Mouse (Mus musculus): ENCODE results near the gene Tmem161b. TPM values are rescaled to one million over a fixed set of nuclear protein-coding genes. Genes with fewer than 3 reads are reported as not detected.
"Not testable (repeated sequence)": the region's sequence is repeated elsewhere in the genome, so short reads cannot be mapped to it uniquely, and the experiment has no call there.

The Tmem161b gene
- polyA plus RNA-seq, 1 experiment from 2014 or later, result 22.9 TPM

DNA sequence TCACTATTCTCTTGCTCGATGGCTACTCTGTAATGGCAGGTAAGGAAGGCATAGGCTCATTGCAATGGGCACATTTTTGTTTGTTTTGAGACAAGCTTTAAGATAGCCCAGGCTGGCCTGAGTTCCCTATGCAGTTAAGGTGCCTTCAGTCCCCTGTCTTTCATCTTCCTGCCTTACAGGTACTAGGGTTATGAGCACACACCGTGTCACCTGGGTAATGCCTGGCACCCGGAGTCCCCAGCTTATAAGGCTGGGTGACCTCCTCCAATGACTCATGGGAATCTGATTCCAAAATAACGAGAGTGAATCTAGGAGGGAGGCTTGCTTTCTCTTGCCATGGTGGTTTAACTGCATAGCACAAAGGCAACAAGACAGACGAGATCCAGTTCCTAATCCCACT lies 29.2 kb downstream of the Tmem161b start:
- Histone ChIP-seq H3K4me3 (ENCODE audit: low read length) (no peak overlapping the region), H3K4me2 (ENCODE audit: low read length) (no peak overlapping the region), H3K9me3 (ENCODE audit: control insufficient read depth, low read length) (no peaks in the 10 kb centered on the region), H3K9ac (ENCODE audit: low read depth, low read length) (no peak overlapping the region), H3K4me1 (ENCODE audit: control insufficient read depth, insufficient read depth, low read depth, low read length) (no peaks in the 10 kb centered on the region), H3K27ac (ENCODE audit: low read depth, low read length) (no peak overlapping the region), H3K36me3 (ENCODE audit: control insufficient read depth, insufficient read depth, low read length) (no peaks in the 10 kb centered on the region), H3K27me3 (replicated peaks; ENCODE audit: control insufficient read depth, insufficient read depth, low read length) (no peaks in the 10 kb centered on the region)
- WGBS, result 77% methylated on average over 5 of the region's 5 CpGs
- ATAC-seq, result no peak

DNA sequence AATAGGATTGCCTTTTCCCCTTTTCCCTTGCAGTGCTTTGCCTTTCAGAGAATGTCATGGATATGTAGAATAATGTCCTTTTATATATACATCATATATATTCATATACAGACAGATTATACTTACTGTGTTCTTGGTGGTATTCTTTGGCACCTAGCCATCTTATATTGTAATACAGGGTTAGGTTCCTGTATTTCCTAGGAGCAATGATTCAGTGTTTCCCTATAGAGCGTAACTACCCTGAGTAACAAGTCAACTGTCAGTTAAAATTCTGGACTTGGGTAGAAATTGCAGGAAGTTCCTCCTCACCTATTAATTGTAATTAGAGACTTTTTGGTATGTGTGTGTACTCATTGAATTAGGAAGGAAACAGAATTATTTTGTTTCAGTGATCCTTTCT lies 33.0 kb downstream of the Tmem161b start:
- H3K4me1 ChIP-seq (ENCODE audit: control insufficient read depth, insufficient read depth, low read depth, low read length), result no peaks in the 10 kb centered on the region
- no peak overlapping the region for H3K27ac ChIP-seq (ENCODE audit: low read depth, low read length)
- no peak overlapping the region for H3K4me2 ChIP-seq (ENCODE audit: low read length)
- WGBS, result 95% methylated on average over 1 of the region's 1 CpGs
- no peak for ATAC-seq
- H3K36me3 ChIP-seq (ENCODE audit: control insufficient read depth, insufficient read depth, low read length), result peaks cover 4% of the 10 kb centered on the region; the same call in 1 of the 2 replicates
- no peak overlapping the region for H3K9ac ChIP-seq (ENCODE audit: low read depth, low read length)
- no peaks in the 10 kb centered on the region for H3K9me3 ChIP-seq (ENCODE audit: control insufficient read depth, low read length)
- no peak overlapping the region for H3K4me3 ChIP-seq (ENCODE audit: low read length)
- no peaks in the 10 kb centered on the region for H3K27me3 ChIP-seq (replicated peaks; ENCODE audit: control insufficient read depth, insufficient read depth, low read length)

DNA sequence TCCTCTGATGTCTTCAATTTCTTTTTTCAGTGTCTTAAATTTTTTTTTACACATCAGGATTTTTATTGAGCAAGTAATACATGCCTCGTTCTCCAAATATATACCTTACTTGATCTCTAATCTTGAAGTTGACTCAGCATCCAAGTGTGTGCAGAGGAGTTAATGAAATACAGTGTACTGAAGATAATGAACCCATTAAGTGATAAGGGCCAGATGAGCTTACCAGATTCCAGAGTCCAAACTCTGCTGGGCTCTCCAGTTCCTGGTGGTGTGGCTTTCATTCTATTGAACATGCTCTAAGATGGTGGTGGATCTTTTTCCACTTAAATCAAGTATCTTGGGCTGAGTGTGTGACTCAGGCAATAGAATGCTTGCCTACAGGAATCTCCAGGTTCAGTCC lies 42.3 kb downstream of the Tmem161b start:
- H3K9ac ChIP-seq (ENCODE audit: low read depth, low read length); H3K27me3 ChIP-seq (replicated peaks; ENCODE audit: control insufficient read depth, insufficient read depth, low read length); H3K9me3 ChIP-seq (ENCODE audit: control insufficient read depth, low read length); ATAC-seq; H3K27ac ChIP-seq (ENCODE audit: low read depth, low read length); H3K4me2 ChIP-seq (ENCODE audit: low read length); H3K4me3 ChIP-seq (ENCODE audit: low read length); H3K4me1 ChIP-seq (ENCODE audit: control insufficient read depth, insufficient read depth, low read depth, low read length): not testable (repeated sequence)
- 100% methylated on average over 1 of the region's 1 CpGs for WGBS
- H3K36me3 ChIP-seq (ENCODE audit: control insufficient read depth, insufficient read depth, low read length), result peaks cover 12% of the 10 kb centered on the region

DNA sequence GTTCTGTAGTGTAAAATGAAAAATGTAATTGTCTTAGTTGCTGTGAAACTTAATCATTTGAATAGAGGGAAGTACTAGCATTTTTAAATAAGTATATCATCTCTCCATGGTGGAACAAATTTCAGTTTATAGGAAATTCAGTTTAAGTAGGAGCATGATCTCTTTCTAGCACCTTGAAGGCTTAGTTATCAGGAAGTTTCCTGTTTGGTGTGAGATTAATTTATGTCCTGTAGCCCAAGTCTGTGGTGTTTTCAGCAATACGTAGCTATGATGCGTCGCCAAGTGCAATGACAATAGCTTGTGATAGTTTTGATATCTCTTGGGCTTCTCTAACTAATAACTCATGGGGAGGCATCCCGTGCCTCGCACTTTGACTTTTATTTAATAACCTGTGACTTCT lies 54.1 kb downstream of the Tmem161b start:
- H3K27ac ChIP-seq (ENCODE audit: low read depth, low read length), result no peak overlapping the region
- 96% methylated on average over 5 of the region's 5 CpGs for WGBS
- H3K4me1 ChIP-seq (ENCODE audit: control insufficient read depth, insufficient read depth, low read depth, low read length), result no peaks in the 10 kb centered on the region
- no peaks in the 10 kb centered on the region; the same call in 1 of the 2 replicates for H3K36me3 ChIP-seq (ENCODE audit: control insufficient read depth, insufficient read depth, low read length)
- no peaks in the 10 kb centered on the region for H3K27me3 ChIP-seq (replicated peaks; ENCODE audit: control insufficient read depth, insufficient read depth, low read length)
- H3K9ac ChIP-seq (ENCODE audit: low read depth, low read length), result no peak overlapping the region
- no peak overlapping the region for H3K4me2 ChIP-seq (ENCODE audit: low read length)
- no peak for ATAC-seq
- no peak overlapping the region for H3K4me3 ChIP-seq (ENCODE audit: low read length)
- H3K9me3 ChIP-seq (ENCODE audit: control insufficient read depth, low read length), result no peaks in the 10 kb centered on the region

DNA sequence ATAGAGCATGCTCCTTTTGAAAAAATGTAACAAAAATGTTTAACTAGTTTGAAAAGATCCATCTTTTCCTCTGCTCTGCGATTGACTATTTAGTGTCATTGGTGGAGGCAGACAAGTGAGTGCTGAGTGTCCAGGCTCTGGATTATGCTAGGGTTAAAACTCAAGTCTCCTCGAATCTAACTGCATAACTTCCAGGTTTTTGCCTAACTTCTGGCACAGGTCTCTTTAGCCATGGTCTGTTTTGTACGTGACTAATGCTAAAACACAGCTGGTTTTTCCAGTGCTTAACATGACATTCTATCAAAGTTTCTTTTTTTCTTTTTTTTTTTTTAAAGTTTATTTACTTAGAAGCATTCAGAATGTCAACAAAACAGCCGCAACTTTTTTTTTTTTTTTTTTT lies 58.3 kb downstream of the Tmem161b start:
- no peak for ATAC-seq
- Histone ChIP-seq H3K4me2 (ENCODE audit: low read length) (no peak overlapping the region), H3K27me3 (replicated peaks; ENCODE audit: control insufficient read depth, insufficient read depth, low read length) (no peaks in the 10 kb centered on the region), H3K27ac (ENCODE audit: low read depth, low read length) (no peak overlapping the region), H3K36me3 (ENCODE audit: control insufficient read depth, insufficient read depth, low read length) (no peaks in the 10 kb centered on the region), H3K4me1 (ENCODE audit: control insufficient read depth, insufficient read depth, low read depth, low read length) (no peaks in the 10 kb centered on the region; the same call in 1 of the 2 replicates), H3K9me3 (ENCODE audit: control insufficient read depth, low read length) (no peaks in the 10 kb centered on the region), H3K4me3 (ENCODE audit: low read length) (no peak overlapping the region), H3K9ac (ENCODE audit: low read depth, low read length) (no peak overlapping the region)
- 93% methylated on average over 4 of the region's 4 CpGs for WGBS

DNA sequence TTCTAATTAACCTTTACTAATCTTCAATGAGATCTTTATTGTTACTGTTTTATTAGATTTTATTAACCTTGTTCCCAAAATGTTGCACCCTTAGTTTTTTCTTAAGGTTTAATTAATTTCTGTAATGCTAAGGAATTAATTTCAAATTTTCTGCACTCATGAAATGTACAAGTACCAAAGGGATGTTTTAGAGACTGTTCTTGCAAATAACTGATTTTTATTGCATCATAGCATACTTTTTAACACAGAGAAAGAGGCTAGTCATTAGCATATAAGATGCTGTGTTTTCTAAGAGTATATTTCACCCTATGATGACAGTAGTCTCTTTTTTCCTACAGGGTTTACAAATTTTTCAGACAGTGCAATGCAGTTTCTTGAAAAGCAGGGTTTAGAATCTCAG lies 60.9 kb downstream of the Tmem161b start:
- no peak overlapping the region for H3K27ac ChIP-seq (ENCODE audit: low read depth, low read length)
- ATAC-seq, result no peak
- H3K27me3 ChIP-seq (replicated peaks; ENCODE audit: control insufficient read depth, insufficient read depth, low read length), result no peaks in the 10 kb centered on the region
- H3K4me2 ChIP-seq (ENCODE audit: low read length), result no peak overlapping the region
- H3K36me3 ChIP-seq (ENCODE audit: control insufficient read depth, insufficient read depth, low read length), result 0 out of 2 replicates have a peak, but pooled peaks cover 2% of the 10 kb centered on the region
- no peak overlapping the region for H3K9ac ChIP-seq (ENCODE audit: low read depth, low read length)
- no peaks in the 10 kb centered on the region; the same call in 1 of the 2 replicates for H3K4me1 ChIP-seq (ENCODE audit: control insufficient read depth, insufficient read depth, low read depth, low read length)
- no peaks in the 10 kb centered on the region for H3K9me3 ChIP-seq (ENCODE audit: control insufficient read depth, low read length)
- no peak overlapping the region for H3K4me3 ChIP-seq (ENCODE audit: low read length)

DNA sequence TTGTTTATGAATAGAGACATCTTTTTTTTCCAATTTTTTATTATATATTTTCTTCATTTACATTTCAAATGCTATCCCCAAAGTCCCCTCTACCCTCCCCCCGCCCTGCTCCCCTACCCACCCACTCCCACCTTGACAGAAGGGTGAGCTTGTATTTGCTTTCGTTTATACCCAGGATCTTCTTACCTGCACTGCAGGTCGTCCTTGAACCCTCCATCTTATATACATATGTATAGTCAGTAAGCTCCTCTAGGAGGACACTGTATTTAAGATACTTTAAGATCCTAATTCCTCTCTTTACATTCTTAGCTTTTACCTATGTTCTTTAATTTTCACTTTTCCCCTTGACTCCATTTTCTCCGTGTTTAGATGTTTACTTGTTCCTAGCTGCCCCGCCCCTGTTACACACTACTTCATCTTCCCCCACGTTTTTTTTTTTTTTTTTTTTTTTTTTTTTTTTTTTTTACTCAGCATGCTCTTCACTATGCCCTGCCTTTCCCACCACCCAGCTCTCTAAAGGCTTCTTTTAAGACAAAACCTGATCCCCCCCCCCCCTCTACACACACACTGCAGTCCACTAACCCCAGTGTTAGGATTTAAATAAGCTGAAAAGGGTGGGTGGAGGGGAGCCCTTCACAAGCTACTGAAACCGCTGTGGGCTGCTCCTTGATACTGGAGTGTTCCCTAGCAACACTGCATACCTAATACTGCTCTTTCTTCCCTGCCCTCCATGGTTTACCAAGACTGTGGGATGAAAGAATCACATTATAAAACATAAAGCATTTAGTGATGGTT lies 62.9 kb downstream of the Tmem161b start:
- Histone ChIP-seq H3K4me1 (ENCODE audit: control insufficient read depth, insufficient read depth, low read depth, low read length) (no peaks in the 10 kb centered on the region; the same call in 1 of the 2 replicates), H3K9ac (ENCODE audit: low read depth, low read length) (no peak overlapping the region), H3K9me3 (ENCODE audit: control insufficient read depth, low read length) (no peaks in the 10 kb centered on the region), H3K27ac (ENCODE audit: low read depth, low read length) (peak overlapping the region; percentile 63; the same call in 1 of the 2 replicates), H3K4me3 (ENCODE audit: low read length) (no peak overlapping the region), H3K36me3 (ENCODE audit: control insufficient read depth, insufficient read depth, low read length) (peaks cover 2% of the 10 kb centered on the region; the same call in 1 of the 2 replicates), H3K4me2 (ENCODE audit: low read length) (0 out of 2 replicates have a peak overlapping the region, but pooled peaks have one; percentile 15), H3K27me3 (replicated peaks; ENCODE audit: control insufficient read depth, insufficient read depth, low read length) (no peaks in the 10 kb centered on the region)
- ATAC-seq, result peak; percentile 97
- 9% methylated on average over 7 of the region's 7 CpGs for WGBS

DNA sequence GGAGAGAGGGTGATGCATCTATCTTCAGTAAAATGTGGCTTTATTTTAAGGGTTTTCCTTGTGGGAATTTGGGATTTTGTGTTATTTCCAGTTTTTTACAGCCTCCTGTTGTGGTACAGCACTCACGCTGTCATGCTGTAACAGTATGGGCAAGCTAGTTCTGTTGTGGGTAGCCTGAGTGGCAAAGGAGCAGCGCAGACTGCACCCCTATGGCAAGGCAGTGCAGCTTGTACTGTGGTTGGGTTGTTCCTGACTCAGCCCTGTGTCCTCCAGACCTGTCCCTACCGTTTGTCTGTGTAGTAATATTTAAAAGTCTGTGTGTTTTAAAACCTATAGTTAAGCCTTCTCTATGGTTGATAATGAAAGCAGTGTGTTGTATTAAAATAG lies 63.5 kb downstream of the Tmem161b start:
- Histone ChIP-seq H3K4me2 (ENCODE audit: low read length) (no peak overlapping the region), H3K36me3 (ENCODE audit: control insufficient read depth, insufficient read depth, low read length) (peaks cover 3% of the 10 kb centered on the region), H3K9me3 (ENCODE audit: control insufficient read depth, low read length) (no peaks in the 10 kb centered on the region), H3K27ac (ENCODE audit: low read depth, low read length) (peak overlapping the region; percentile 63; the same call in 1 of the 2 replicates), H3K4me1 (ENCODE audit: control insufficient read depth, insufficient read depth, low read depth, low read length) (no peaks in the 10 kb centered on the region; the same call in 1 of the 2 replicates), H3K9ac (ENCODE audit: low read depth, low read length) (no peak overlapping the region), H3K4me3 (ENCODE audit: low read length) (no peak overlapping the region), H3K27me3 (replicated peaks; ENCODE audit: control insufficient read depth, insufficient read depth, low read length) (no peaks in the 10 kb centered on the region)
- 21% methylated on average over 3 of the region's 3 CpGs for WGBS
- ATAC-seq, result peak; percentile 91

DNA sequence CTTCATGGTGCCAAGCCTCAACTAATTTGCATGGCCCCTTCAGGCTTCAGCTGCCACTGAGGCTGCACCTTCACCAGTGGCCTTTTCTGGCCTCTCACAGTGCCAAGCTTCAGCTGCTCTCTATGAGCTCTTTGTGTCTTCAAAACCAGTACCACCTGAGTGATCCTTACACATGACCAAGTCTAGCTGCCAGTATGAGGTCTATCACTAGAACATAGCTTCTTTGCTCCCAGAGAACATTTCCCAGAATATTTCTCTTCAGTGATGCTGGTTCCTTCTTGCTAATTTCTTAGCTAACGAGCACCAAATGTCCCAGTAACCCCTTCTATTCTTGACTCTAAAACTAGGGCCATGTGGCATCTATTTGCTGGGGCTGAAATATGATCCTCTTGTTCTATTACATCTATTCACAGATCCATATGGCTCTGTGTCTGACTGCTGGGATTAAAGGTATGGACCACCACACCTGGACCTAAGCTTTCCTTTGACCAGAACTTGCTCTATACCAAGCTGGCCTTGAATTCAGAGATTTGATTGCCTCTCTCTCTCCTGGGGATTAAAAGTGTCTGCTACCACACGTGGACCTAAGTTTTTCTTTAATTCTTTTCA lies 77.5 kb downstream of the Tmem161b start:
- no peak overlapping the region for H3K27ac ChIP-seq (ENCODE audit: low read depth, low read length)
- H3K9ac ChIP-seq (ENCODE audit: low read depth, low read length), result no peak overlapping the region
- H3K9me3 ChIP-seq (ENCODE audit: control insufficient read depth, low read length), result no peaks in the 10 kb centered on the region
- WGBS, result 81% methylated on average over 2 of the region's 2 CpGs
- no peaks in the 10 kb centered on the region for H3K27me3 ChIP-seq (replicated peaks; ENCODE audit: control insufficient read depth, insufficient read depth, low read length)
- peaks cover 24% of the 10 kb centered on the region for H3K36me3 ChIP-seq (ENCODE audit: control insufficient read depth, insufficient read depth, low read length)
- H3K4me1 ChIP-seq (ENCODE audit: control insufficient read depth, insufficient read depth, low read depth, low read length), result no peaks in the 10 kb centered on the region
- no peak overlapping the region for H3K4me3 ChIP-seq (ENCODE audit: low read length)
- H3K4me2 ChIP-seq (ENCODE audit: low read length), result no peak overlapping the region
- ATAC-seq, result no peak

All from hindbrain, embryonic 16.5 days (tissue).